Mouse (Mus musculus): ENCODE measurements around the gene Nipa1.

DNA sequence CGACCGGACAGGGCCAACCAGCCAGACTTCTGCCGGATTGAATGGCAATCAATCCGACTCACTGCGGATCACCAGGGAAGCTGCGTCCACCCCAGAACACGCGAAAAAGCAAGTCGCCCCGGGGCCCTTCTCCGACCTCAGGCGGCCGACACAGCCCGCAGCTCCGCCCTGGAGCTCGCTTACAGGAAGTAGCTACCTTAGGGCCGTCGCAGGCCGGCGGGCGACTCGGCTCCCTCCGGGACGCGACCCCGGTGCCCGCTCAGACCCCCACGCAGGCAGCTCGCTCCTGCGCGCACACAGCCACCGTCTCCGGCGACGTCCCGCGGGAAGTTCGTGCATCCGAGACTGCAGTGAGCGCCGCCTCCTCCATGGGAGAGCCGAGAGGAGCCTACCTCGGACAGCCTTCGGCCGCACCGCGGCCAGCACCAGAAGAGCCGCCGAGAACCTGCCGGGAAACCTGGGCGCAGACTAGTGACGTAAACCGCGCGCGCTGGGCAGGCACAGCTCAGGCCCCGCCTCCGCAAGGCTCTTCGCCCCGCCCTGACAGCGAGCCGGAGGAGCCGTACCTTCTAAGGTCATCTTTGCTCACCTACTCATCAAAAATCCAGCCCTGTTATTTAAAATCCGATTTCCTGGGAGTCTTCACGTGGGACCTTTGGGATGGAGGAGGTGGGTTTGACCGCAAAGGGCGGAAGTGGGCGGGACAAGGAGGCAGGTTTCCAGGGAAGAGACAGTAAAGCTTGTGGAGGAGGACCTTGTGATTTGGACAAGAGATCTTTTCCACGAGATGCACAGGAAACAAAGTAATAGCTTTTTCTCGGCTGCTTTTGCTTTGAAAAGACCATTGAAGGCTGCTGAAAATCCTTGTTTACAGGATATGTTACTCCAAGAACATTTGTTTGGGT is 57.5 kb downstream of the Nipa1 start, which contains the start of gene Nipa2:
- no peak for TF ChIP-seq CTCF (conservative IDR thresholded peaks at IDR 0.05 in 1 of 2, IDR thresholded peaks at IDR 0.05 in 1 of 2; ENCODE audit: low read depth in 2 of 2, low read length in 2 of 2)
- TF ChIP-seq POLR2AphosphoS2 (IDR thresholded peaks at IDR 0.05; ENCODE audit: low read depth, low read length) = peak; percentile 78
- no peak for TF ChIP-seq GABPA (IDR thresholded peaks at IDR 0.05; ENCODE audit: insufficient replicate concordance, low read depth, low read length)
- TF ChIP-seq E2F4 (IDR thresholded peaks at IDR 0.05; ENCODE audit: insufficient replicate concordance, low read depth, low read length) = no peak
- no peak for TF ChIP-seq SMC3 (IDR thresholded peaks at IDR 0.05; ENCODE audit: low read depth, low read length)
- peak; percentile 98 for TF ChIP-seq POLR2A (IDR thresholded peaks at IDR 0.05; ENCODE audit: low read depth, low read length)
- no peak for TF ChIP-seq MAX (IDR thresholded peaks at IDR 0.05; ENCODE audit: low read length)
- TF ChIP-seq EP300 (IDR thresholded peaks at IDR 0.05; ENCODE audit: low read length) = no peak
- TF ChIP-seq MAZ (IDR thresholded peaks at IDR 0.05; ENCODE audit: low read depth, low read length) = no peak
- no peak for TF ChIP-seq MAFK (IDR thresholded peaks at IDR 0.05; ENCODE audit: insufficient replicate concordance, low read length)
- TF ChIP-seq ZC3H11A (IDR thresholded peaks at IDR 0.05; ENCODE audit: low read depth, low read length) = no peak
- TF ChIP-seq JUN (IDR thresholded peaks at IDR 0.05; ENCODE audit: insufficient read depth, low read depth, low read length) = no peak
- TF ChIP-seq CHD2 (IDR thresholded peaks at IDR 0.05; ENCODE audit: low read length) = no peak
- 0 out of 2 replicates have a peak, but pooled peaks have one; percentile 32 for TF ChIP-seq NRF1 (IDR thresholded peaks at IDR 0.05; ENCODE audit: low read depth, low read length)
